Mouse (Mus musculus) forebrain, embryonic 15.5 days (tissue): ENCODE results near the gene Endog. TPM values are rescaled to one million over a fixed set of nuclear protein-coding genes. Genes with fewer than 3 reads are reported as not detected.
A peak's percentile ranks its signal among the peaks of the same experiment; 100 is the strongest.
"Not testable (repeated sequence)": the region's sequence is repeated elsewhere in the genome, so short reads cannot be mapped to it uniquely, and the experiment has no call there.

ENCODE experiments used
- ATAC-seq: fragments of 200-750 bp; cut with Nextera tagmentation; replicated peaks from 2 replicates; pipeline ENCODE4 v1.8.0; 2017; ENCODE audit warnings: mild to moderate bottlenecking, moderate TSS enrichment, moderate library complexity
- H3K27ac ChIP-seq: fragments of 300-500 bp; sonication (generic); replicated peaks from 2 replicates; pipeline ENCODE4 v1.5.1; 2015; ENCODE audit warnings: mild to moderate bottlenecking, inconsistent platforms
- H3K27me3 ChIP-seq: fragments of 300-500 bp; sonication (generic); 2 replicates; pipeline ENCODE4 v1.6.1; 2015; ENCODE audit warnings: inconsistent platforms
- H3K36me3 ChIP-seq: fragments of 300-500 bp; sonication (generic); 2 replicates; pipeline ENCODE4 v1.6.1; 2015; ENCODE audit warnings: mild to moderate bottlenecking, inconsistent platforms
- H3K4me1 ChIP-seq: fragments of 300-500 bp; sonication (generic); 2 replicates; pipeline ENCODE4 v1.6.1; 2015; ENCODE audit warnings: inconsistent platforms
- H3K4me2 ChIP-seq: fragments of 300-500 bp; sonication (generic); replicated peaks from 2 replicates; pipeline ENCODE4 v1.6.1; 2015; ENCODE audit warnings: mild to moderate bottlenecking, inconsistent platforms
- H3K4me3 ChIP-seq: fragments of 300-500 bp; sonication (generic); 2 replicates; pipeline ENCODE4 v1.5.1; 2015; ENCODE audit warnings: mild to moderate bottlenecking, inconsistent platforms
- H3K9ac ChIP-seq: fragments of 300-500 bp; sonication (generic); replicated peaks from 2 replicates; pipeline ENCODE4 v1.6.1; 2015; ENCODE audit warnings: mild to moderate bottlenecking, inconsistent platforms
- H3K9me3 ChIP-seq: fragments of 300-500 bp; sonication (generic); 2 replicates; pipeline ENCODE4 v1.6.1; 2016; ENCODE audit warnings: inconsistent platforms
- WGBS: fragments of 180-500 bp; shearing (Covaris S2); methylation state at CpG from one replicate; pipeline ENCODE4 v1.1.7; 2015; ENCODE audit warnings: mixed read lengths; 5-methylcytosine and 5-hydroxymethylcytosine counted together
- polyA plus RNA-seq: library from polyadenylated mRNA; unstranded; fragments of >200 nt; fragmentation: Nextera tagmentation; extraction: Ambion mirVana; gene quantifications from 2 replicates; pipeline ENCODE4 v1.2.1, GENCODE M21; 2015

Gene Endog
- polyA plus RNA-seq, 1 experiment from 2014 or later: 14.7 TPM

DNA sequence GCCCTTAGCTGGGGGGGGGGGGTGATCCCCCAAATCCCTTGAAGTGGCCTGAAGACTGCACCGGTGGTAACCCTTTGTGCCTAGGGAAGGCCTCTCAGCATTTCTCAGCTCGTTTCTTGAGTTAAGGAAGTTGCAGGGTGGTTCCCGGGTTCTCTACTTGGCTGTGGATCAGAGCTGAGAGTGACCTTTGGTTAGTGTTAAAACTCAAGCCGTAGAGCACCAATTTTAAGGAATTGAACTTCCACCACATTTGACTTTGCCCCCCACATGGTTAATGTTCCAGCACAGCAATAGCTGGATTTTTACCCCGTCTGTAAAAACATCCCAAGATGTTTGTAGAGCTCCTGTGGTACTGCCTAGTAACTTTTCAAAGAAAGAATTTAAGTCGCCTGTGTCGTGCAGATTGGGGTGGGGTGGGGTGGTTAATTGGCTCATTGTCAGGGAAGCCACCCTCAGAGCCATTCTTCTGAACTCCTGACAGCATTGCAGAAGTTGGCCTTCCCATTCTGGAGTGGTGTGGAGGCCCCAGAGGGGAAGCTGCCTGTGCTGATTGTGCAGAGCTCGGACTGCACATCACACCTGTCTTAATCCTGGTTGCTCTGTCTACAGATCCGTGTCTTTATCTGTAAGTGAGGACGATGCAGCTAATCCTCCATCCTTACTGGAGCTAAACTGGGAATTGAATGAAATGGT is 36.2 kb upstream of the Endog start:
- 46% methylated on average over 10 of the region's 10 CpGs for WGBS
- H3K4me2 ChIP-seq: peak overlapping the region; percentile 80

DNA sequence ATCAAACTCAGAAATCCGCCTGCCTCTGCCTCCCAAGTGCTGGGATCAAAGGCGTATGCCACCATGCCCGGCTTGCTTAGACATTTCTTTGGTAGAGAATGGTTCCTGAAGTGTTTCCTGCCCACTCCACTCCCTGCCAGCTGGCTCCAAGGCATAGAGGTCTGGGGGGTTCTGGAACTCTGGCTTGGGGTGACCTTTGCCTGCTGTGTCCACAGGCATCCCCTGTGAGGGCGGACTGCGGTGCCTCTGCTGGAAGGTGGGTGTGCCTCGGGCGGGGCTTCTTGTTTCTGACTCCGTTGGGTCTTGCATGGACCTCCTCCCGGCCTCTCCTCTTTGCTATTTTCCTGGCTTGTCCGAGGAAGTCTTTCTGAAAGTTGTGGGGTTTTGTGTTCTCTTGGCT is 34.8 kb upstream of the Endog start:
- no peak for ATAC-seq

More for the DNA sequence above, 36.2 kb upstream of the Endog start:
- Histone ChIP-seq H3K4me1 (peaks cover 21% of the 10 kb centered on the region), H3K27ac (no peak overlapping the region), H3K27me3 (no peaks in the 10 kb centered on the region), H3K4me3 (peak overlapping the region; percentile 94), H3K9ac (peak overlapping the region; percentile 82), H3K9me3 (no peaks in the 10 kb centered on the region), H3K36me3 (peaks cover 24% of the 10 kb centered on the region)
- ATAC-seq: no peak

DNA sequence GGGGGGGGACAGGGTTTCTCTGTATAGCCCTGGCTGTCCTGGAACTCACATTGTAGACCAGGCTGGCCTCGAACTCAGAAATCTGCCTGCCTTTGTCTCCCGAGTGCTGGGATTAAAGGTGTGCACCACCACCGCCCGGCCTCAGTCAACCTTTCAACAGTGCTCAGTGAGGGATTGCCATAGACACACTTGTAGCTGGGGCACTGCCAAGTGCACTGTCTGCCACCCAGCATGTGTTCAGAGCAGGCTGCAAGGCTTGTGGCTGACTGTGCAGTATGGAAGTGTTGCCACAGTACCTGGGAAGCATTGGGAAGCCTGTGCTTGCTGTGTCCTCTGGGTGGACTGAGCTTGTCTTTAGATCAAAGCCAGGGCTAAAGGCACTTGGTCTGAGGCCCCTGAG is 31.3 kb upstream of the Endog start:
- H3K9ac ChIP-seq, H3K4me3 ChIP-seq, H3K4me1 ChIP-seq, H3K27ac ChIP-seq, H3K27me3 ChIP-seq, H3K4me2 ChIP-seq, H3K9me3 ChIP-seq, ATAC-seq: not testable (repeated sequence)
- peaks cover 74% of the 10 kb centered on the region for H3K36me3 ChIP-seq
- 88% methylated on average over 4 of the region's 4 CpGs for WGBS

More for the DNA sequence above, 34.8 kb upstream of the Endog start:
- Histone ChIP-seq H3K4me1 (peaks cover 21% of the 10 kb centered on the region), H3K9ac (no peak overlapping the region), H3K9me3 (no peaks in the 10 kb centered on the region), H3K27me3 (no peaks in the 10 kb centered on the region), H3K27ac (no peak overlapping the region), H3K4me3 (no peak overlapping the region), H3K36me3 (peaks cover 38% of the 10 kb centered on the region), H3K4me2 (no peak overlapping the region)
- 95% methylated on average over 10 of the region's 10 CpGs for WGBS

DNA sequence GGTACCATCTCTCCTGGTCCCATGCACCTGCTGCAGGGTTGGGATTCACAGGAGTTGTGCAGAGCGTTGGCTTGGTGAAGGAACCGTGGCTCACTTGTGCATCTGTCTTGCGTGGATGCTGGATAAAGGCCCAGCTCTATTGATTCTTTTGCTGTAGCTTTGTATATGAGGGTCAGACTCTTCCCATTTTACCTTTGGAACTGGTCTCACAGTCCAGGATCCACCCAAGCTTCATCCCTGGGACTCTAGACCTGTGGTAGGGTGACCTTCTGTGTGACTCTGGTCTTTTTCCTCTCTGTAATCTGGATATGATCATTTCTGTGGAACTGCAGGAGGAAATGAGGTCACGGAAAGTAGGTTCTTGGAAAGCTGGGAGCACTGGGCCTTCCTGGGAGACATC is 26.9 kb upstream of the Endog start:
- 96% methylated on average over 4 of the region's 4 CpGs for WGBS
- H3K9ac ChIP-seq: no peak overlapping the region
- no peaks in the 10 kb centered on the region for H3K9me3 ChIP-seq
- H3K4me1 ChIP-seq: no peaks in the 10 kb centered on the region
- no peak overlapping the region for H3K27ac ChIP-seq
- peaks cover 92% of the 10 kb centered on the region for H3K36me3 ChIP-seq
- H3K27me3 ChIP-seq: no peaks in the 10 kb centered on the region
- H3K4me3 ChIP-seq: no peak overlapping the region
- ATAC-seq: no peak
- no peak overlapping the region for H3K4me2 ChIP-seq

DNA sequence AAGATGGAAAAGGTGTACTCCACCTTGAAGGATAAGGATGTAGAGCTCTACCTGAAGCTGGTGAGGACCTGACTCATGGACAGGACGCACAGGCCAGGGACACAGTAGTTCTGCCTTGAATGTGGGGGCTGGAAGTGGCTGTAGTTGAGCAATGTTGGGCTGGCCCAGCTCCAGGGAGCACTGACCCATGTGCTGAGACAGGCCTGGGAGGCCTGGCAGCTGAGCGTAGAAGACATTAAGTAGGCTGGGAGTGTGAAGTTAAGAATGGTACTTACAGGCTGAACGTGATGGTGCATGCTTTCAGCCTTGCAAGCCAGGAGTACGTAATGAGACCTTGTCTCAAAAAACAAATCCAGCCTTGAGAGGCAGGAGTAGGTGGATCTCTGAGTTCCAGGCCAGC is 23.8 kb upstream of the Endog start:
- Histone ChIP-seq H3K27me3 (no peaks in the 10 kb centered on the region), H3K27ac (no peak overlapping the region), H3K9ac (no peak overlapping the region), H3K4me2 (no peak overlapping the region), H3K36me3 (peaks cover 77% of the 10 kb centered on the region), H3K9me3 (no peaks in the 10 kb centered on the region), H3K4me3 (no peak overlapping the region), H3K4me1 (no peaks in the 10 kb centered on the region)
- WGBS: 96% methylated on average over 4 of the region's 4 CpGs
- ATAC-seq: no peak

DNA sequence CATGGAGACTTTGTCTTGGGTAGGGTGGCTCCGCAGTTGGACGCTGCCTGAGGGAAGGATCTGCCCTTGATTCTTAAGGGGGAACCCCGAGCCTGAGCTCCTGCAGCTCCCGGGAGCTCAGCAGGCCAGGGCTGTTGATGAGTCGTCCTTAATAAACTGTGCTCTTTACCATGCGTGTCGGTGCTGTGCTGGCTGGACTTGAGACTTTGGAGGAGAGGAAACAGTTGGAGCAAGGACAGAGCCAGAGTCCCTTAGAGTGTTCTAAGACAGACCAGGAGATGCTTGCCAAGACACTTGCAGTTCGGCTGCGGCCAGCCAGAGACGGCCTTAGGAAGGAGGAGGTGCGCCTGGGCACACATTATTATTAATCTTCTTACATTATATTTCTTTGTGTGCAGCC is 19.5 kb upstream of the Endog start:
- peaks cover 38% of the 10 kb centered on the region for H3K36me3 ChIP-seq

DNA sequence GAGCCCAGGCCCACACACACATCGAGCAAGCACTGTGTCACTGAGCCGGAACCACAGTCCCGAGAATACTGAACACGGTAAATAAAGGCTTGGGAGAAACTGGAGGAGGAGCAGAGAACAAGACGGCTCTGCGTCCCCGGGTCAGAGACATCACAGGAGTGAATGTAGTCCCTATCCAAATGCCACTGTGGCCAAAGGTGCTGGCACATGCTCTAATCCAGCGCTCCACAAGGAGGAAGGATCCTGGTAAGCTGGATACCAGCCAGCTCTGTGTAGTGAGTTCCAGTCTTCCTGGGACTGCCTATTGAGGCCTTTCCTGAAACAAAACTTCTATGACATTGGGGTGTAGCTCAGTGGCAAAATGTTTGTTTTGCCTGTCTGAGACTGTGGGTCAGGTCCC is 18.7 kb upstream of the Endog start:
- Histone ChIP-seq H3K36me3 (peaks cover 30% of the 10 kb centered on the region), H3K9me3 (no peaks in the 10 kb centered on the region), H3K27ac (no peak overlapping the region), H3K4me3 (no peak overlapping the region), H3K27me3 (no peaks in the 10 kb centered on the region), H3K4me2 (no peak overlapping the region), H3K4me1 (no peaks in the 10 kb centered on the region), H3K9ac (no peak overlapping the region)
- no peak for ATAC-seq
- 92% methylated on average over 8 of the region's 8 CpGs for WGBS

More for the DNA sequence above, 19.5 kb upstream of the Endog start:
- no peaks in the 10 kb centered on the region for H3K9me3 ChIP-seq
- ATAC-seq: no peak
- 89% methylated on average over 11 of the region's 11 CpGs for WGBS
- no peaks in the 10 kb centered on the region for H3K27me3 ChIP-seq
- H3K9ac ChIP-seq: no peak overlapping the region
- no peaks in the 10 kb centered on the region for H3K4me1 ChIP-seq
- H3K27ac ChIP-seq: no peak overlapping the region
- H3K4me3 ChIP-seq: no peak overlapping the region
- H3K4me2 ChIP-seq: no peak overlapping the region

DNA sequence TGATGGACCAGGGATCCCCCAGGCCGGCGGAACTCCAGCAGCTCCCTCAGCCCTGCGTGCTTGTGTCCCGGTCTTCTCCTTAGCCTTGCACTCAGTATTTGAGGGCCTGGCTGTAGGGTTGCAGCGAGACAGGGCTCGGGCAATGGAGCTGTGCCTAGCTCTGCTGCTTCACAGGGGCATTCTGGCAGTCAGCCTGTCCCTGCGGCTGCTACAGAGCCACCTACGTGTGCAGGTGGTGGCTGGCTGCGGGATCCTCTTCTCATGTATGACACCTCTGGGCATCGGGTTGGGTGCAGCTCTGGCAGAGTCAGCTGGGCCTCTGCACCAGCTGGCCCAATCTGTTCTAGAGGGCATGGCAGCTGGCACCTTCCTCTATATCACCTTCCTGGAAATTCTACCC is 11.4 kb upstream of the Endog start:
- not testable (repeated sequence) for H3K27me3 ChIP-seq, H3K4me2 ChIP-seq, H3K27ac ChIP-seq, H3K36me3 ChIP-seq, H3K9me3 ChIP-seq, H3K4me3 ChIP-seq, H3K9ac ChIP-seq, ATAC-seq, H3K4me1 ChIP-seq
- WGBS: 86% methylated on average over 8 of the region's 10 CpGs

DNA sequence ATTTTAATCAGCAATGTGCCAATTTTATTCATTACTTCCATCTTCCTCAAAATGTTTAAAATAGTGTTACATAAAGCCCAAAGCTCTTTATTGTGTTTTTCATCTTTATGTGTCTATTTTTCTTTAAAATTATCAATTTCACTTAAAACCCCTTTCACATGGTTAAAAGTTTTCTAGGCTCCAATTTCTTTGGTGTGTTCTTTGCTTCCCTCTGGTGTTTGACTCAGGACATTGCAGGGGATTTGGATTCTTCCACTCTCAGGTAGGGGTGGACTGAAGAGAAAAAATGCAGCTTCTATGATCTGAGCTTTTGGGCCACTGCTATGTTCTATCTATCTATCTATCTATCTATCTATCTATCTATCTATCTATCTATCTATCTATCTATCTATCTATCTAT is 9.5 kb upstream of the Endog start:
- H3K27ac ChIP-seq: no peak overlapping the region
- H3K4me3 ChIP-seq: no peak overlapping the region
- H3K4me1 ChIP-seq: no peaks in the 10 kb centered on the region
- no peak for ATAC-seq
- H3K4me2 ChIP-seq: no peak overlapping the region
- no peak overlapping the region for H3K9ac ChIP-seq
- no peaks in the 10 kb centered on the region for H3K36me3 ChIP-seq
- H3K9me3 ChIP-seq: 0 out of 2 replicates have a peak, but pooled peaks cover 3% of the 10 kb centered on the region
- no peaks in the 10 kb centered on the region for H3K27me3 ChIP-seq

DNA sequence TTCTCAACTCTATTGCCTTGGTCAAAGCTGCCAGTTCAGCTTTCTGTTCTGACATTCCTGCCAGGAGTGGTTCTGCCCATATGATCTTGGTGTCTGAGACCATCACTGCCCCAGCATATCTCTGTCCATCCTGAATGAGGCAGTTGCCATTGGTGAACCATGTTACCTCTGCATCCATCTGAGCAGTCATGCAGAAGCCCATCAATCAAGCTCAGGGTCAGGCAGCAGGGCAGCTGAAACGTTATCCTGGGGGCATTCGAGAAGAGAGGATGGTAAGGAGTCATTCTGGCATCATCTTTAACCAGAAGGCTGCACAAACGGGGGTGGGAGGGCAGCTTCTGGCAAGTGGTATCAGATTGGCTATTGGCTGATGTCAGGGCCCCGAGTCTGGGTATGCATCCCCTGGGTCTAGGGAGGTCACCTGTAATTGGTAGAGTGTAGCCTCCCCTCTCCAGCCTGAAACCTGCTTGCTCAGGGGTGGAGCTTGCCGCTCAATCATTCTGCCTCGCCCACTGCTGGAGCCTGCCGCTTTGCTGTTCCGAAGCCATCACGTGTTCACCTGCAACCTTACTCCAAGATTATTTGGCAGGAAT is 6.9 kb upstream of the Endog start:
- ATAC-seq: no peak
- Histone ChIP-seq H3K27ac (no peak overlapping the region), H3K9me3 (0 out of 2 replicates have a peak, but pooled peaks cover 3% of the 10 kb centered on the region), H3K4me2 (no peak overlapping the region), H3K9ac (no peak overlapping the region), H3K36me3 (no peaks in the 10 kb centered on the region), H3K4me1 (no peaks in the 10 kb centered on the region), H3K4me3 (no peak overlapping the region), H3K27me3 (no peaks in the 10 kb centered on the region)
- 59% methylated on average over 9 of the region's 9 CpGs for WGBS

DNA sequence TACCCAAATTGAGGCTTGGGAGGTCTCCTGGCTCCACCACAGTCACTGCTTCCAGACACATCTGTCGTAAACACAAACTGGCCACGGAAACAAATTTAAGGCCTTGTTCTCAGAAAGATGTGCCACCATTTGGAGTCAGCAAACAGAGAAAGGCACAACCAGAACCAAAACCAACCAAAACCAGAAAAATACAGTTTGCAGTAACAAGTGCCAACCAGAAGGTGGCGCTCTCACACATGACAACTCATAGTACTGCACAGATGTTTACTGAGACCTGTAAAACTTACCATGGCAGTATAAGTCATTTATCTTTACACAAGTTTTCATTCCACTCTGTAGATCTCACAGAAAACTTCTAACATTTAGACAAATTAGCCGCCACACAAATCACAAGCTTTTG is 4.6 kb upstream of the Endog start:
- 0 out of 2 replicates have a peak, but pooled peaks cover 3% of the 10 kb centered on the region for H3K9me3 ChIP-seq
- H3K36me3 ChIP-seq: no peaks in the 10 kb centered on the region
- no peak overlapping the region for H3K4me3 ChIP-seq
- H3K27me3 ChIP-seq: no peaks in the 10 kb centered on the region
- H3K9ac ChIP-seq: no peak overlapping the region
- no peak overlapping the region for H3K27ac ChIP-seq
- WGBS: 62% methylated on average over 4 of the region's 4 CpGs
- no peak for ATAC-seq
- H3K4me2 ChIP-seq: no peak overlapping the region
- H3K4me1 ChIP-seq: 0 out of 2 replicates have a peak, but pooled peaks cover 4% of the 10 kb centered on the region

DNA sequence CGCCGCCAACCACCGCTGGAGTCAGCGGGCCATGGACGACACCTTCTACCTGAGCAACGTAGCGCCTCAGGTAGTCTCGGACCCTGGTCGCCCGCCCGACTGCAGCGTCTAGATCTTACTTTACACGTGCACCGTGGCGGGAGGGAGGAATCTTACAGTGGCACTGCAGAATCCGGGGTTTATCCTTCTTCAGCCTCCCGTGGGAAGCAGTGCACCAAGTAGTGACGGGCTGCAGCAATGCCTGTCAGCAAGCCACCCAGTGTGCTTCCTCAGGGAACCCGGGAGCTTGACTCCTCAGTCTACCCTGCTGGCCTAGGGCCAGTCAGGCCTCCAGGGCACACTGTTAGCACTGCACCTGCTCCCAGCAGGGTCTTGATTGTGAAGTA is 697 bp downstream of the Endog start:
- Histone ChIP-seq H3K9ac (peak overlapping the region; percentile 67), H3K9me3 (no peaks in the 10 kb centered on the region), H3K27me3 (no peaks in the 10 kb centered on the region), H3K4me2 (peak overlapping the region; percentile 93), H3K4me1 (peaks cover 17% of the 10 kb centered on the region), H3K36me3 (peaks cover 35% of the 10 kb centered on the region), H3K4me3 (peak overlapping the region; percentile 61), H3K27ac (peak overlapping the region; percentile 86)
- under 1% methylated on average over 19 of the region's 19 CpGs for WGBS
- ATAC-seq: peak; percentile 30; the same call in 1 of the 2 replicates
